Mouse (Mus musculus): ENCODE measurements at regions not wholly inside any gene's neighbourhood (a gene's known extent, or its start where the extent isn't known, plus 50 kb on each side); places are given as distances from the start of the nearest gene placed in this dataset.

- no peak for DNase-seq
Observed at GRCm38 (mm10) chr3:104295015-104295719, 75.0 kb upstream of the Magi3 start.

- no peak for DNase-seq
Observed at GRCm38 (mm10) chr3:104293869-104294268, 73.7 kb upstream of the Magi3 start.

- DNase-seq, result no peak
Observed at GRCm38 (mm10) chr3:104288970-104289680, 69.0 kb upstream of the Magi3 start.

- DNase-seq, result no peak
Observed at GRCm38 (mm10) chr3:104287900-104288299, 67.7 kb upstream of the Magi3 start.

- no peak for DNase-seq
Observed at GRCm38 (mm10) chr3:104284961-104285360, 64.8 kb upstream of the Magi3 start.

- DNase-seq, result no peak
Observed at GRCm38 (mm10) chr3:104283855-104284254, 63.7 kb upstream of the Magi3 start.

GRCm38 (mm10) chr3:104279505-104279904 lies 59.3 kb upstream of the Magi3 start:
- DNase-seq, result no peak

- DNase-seq, result no peak
Observed at GRCm38 (mm10) chr3:104274718-104275302, 54.6 kb upstream of the Magi3 start.

- DNase-seq, result no peak
Observed at GRCm38 (mm10) chr3:104274084-104274483, 53.9 kb upstream of the Magi3 start.

All from lung, postnatal 4 days (tissue).